Mouse (Mus musculus): ENCODE measurements around the gene Mdm2. TPM values are rescaled to one million over a fixed set of nuclear protein-coding genes. Genes with fewer than 3 reads are reported as not detected.
"Not testable (repeated sequence)": the region's sequence is repeated elsewhere in the genome, so short reads cannot be mapped to it uniquely, and the experiment has no call there.

Mdm2 gene
- total and polyA plus RNA-seq, 3 experiments = 24.5 to 51.8 (median 50.1) TPM

DNA sequence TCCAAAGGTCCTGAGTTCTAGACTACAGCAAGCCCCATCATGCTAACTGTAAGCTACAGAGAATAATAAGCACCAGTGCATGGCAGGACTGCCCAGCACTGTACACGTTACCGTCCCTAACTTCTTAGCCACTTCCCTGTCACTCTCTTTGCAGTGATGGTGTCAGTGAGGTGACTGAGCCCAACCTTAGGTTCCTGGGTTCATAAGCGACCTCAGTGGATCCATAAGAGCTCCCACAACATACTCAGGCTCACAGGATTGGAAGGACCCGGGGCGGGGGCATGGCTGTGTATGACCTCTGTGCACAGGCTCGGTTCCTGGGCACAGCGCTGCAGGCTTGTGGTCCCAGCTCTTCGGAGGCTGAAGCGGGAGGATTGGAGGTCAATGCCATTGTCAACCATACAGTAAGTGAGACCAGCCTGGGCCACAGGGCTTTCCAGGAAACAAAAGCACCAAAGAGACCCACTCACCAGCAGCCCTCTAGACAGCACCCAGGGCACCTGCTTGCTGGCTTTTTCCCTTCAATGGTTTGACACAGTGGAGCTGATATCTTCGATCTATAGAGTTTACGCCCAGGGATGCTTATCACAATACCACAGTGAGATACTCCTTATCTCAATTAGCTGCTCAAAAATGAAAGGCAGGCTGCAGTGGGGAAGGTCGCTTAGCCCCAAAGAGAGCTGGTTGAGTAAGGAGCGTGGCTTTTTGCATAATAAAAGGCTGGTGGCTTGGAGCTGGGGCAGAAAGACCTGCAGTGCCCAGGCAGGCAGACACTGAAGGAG, 27.8 kb upstream of the Mdm2 start:
- no peak overlapping the region for H3K9ac ChIP-seq (ENCODE audit: low read depth, low read length)
- no peak overlapping the region for H3K27ac ChIP-seq
- H3K36me3 ChIP-seq (ENCODE audit: control insufficient read depth, insufficient read depth, low read length) = no peaks in the 10 kb centered on the region
- no peaks in the 10 kb centered on the region for H3K4me1 ChIP-seq (ENCODE audit: control insufficient read depth, insufficient read depth, low read length)
- H3K4me3 ChIP-seq = no peak overlapping the region
- no peaks in the 10 kb centered on the region for H3K27me3 ChIP-seq (ENCODE audit: control insufficient read depth, insufficient read depth, low read length)
- WGBS = 92% methylated on average over 13 of the region's 13 CpGs
- TF ChIP-seq EP300 (IDR thresholded peaks at IDR 0.05; ENCODE audit: insufficient read depth, low read depth, low read length) (no peak), CTCF (IDR thresholded peaks at IDR 0.05) (no peak), POLR2A (IDR thresholded peaks at IDR 0.05; ENCODE audit: insufficient read depth, low read depth, low read length) (no peak)
- intact Hi-C loops (cut with DNase I) = no loop called here
- no peaks in the 10 kb centered on the region for H3K79me2 ChIP-seq (replicated peaks; ENCODE audit: control insufficient read depth, insufficient read depth, low read length)
- no peak for DNase-seq

DNA sequence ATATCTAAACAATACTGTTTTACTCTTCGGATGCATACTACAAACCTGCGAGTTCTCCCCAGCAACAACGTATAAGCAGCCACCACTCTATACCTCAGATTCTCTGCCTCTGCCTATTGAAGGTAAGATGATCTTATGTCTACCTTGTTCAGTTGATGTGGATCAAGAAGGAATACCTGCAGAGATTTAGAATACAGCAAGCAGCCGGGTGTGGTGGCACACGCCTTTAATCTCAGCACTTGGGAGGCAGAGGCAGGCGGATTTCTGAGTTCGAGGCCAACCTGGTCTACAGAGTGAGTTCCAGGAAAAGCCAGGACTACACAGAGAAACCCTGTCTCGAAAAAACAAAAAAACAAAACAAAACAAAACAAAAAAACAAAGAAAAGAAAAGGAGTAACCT, 26.9 kb upstream of the Mdm2 start:
- H3K27me3 ChIP-seq (ENCODE audit: control insufficient read depth, insufficient read depth, low read length); DNase-seq; H3K4me1 ChIP-seq (ENCODE audit: control insufficient read depth, insufficient read depth, low read length); H3K27ac ChIP-seq; H3K4me3 ChIP-seq; intact Hi-C loops (cut with DNase I); H3K79me2 ChIP-seq (replicated peaks; ENCODE audit: control insufficient read depth, insufficient read depth, low read length); H3K36me3 ChIP-seq (ENCODE audit: control insufficient read depth, insufficient read depth, low read length); H3K9ac ChIP-seq (ENCODE audit: low read depth, low read length): not testable (repeated sequence)
- 96% methylated on average over 8 of the region's 8 CpGs for WGBS

DNA sequence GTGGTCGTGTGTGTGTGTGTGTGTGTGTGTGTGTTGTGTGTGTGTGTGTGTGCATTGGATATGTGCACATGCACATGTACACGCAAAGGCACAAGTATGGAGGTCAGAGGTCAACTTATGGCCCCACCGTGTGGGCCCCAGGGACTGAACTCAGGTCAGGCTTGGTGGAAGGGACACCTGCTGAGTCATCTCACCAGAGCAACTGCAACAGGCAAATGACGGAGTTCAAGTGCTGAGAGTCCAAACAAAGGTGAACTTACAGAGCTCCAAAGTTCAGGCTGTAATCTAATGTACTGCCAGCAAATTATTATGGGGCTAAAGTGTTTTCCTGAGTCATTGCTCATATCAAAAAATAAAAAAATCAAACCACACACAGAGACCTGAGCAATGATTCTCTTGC, 26.5 kb upstream of the Mdm2 start:
- H3K27me3 ChIP-seq (ENCODE audit: control insufficient read depth, insufficient read depth, low read length) = no peaks in the 10 kb centered on the region
- no peak overlapping the region for H3K4me3 ChIP-seq
- H3K4me1 ChIP-seq (ENCODE audit: control insufficient read depth, insufficient read depth, low read length) = no peaks in the 10 kb centered on the region
- intact Hi-C loops (cut with DNase I) = no loop called here
- H3K27ac ChIP-seq = no peak overlapping the region
- no peak overlapping the region for H3K9ac ChIP-seq (ENCODE audit: low read depth, low read length)
- no peak for DNase-seq
- H3K79me2 ChIP-seq (replicated peaks; ENCODE audit: control insufficient read depth, insufficient read depth, low read length) = no peaks in the 10 kb centered on the region
- TF ChIP-seq EP300 (IDR thresholded peaks at IDR 0.05; ENCODE audit: insufficient read depth, low read depth, low read length) = no peak
- TF ChIP-seq CTCF (IDR thresholded peaks at IDR 0.05) = no peak
- TF ChIP-seq POLR2A (IDR thresholded peaks at IDR 0.05; ENCODE audit: insufficient read depth, low read depth, low read length) = no peak
- H3K36me3 ChIP-seq (ENCODE audit: control insufficient read depth, insufficient read depth, low read length) = no peaks in the 10 kb centered on the region
- 83% methylated on average over 4 of the region's 4 CpGs for WGBS

DNA sequence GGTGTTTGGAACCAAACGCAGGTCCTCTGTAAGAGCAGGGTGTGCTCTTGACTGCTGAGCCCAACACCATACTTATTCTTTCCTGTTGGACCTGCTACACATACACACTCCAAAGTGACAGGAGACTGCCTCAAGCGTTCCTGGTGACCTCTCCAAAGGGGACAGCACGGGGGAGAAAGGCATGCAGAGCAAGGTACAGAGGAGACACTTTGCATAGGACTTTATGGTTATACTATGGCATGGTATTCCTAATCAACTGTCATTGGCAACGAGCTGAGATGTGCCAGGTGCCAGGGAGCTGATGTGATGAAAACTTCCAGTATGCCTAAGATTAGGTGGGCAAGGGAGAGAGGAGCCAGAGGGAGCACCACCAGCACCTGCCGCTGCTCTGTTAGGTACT, 26.0 kb upstream of the Mdm2 start:
- Histone ChIP-seq H3K4me1 (ENCODE audit: control insufficient read depth, insufficient read depth, low read length) (no peaks in the 10 kb centered on the region), H3K79me2 (replicated peaks; ENCODE audit: control insufficient read depth, insufficient read depth, low read length) (no peaks in the 10 kb centered on the region), H3K27ac (no peak overlapping the region), H3K36me3 (ENCODE audit: control insufficient read depth, insufficient read depth, low read length) (no peaks in the 10 kb centered on the region), H3K4me3 (no peak overlapping the region), H3K27me3 (ENCODE audit: control insufficient read depth, insufficient read depth, low read length) (no peaks in the 10 kb centered on the region), H3K9ac (ENCODE audit: low read depth, low read length) (no peak overlapping the region)
- 81% methylated on average over 5 of the region's 5 CpGs for WGBS
- intact Hi-C loops (cut with DNase I) = no loop called here
- no peak for TF ChIP-seq CTCF (IDR thresholded peaks at IDR 0.05)
- DNase-seq = no peak

DNA sequence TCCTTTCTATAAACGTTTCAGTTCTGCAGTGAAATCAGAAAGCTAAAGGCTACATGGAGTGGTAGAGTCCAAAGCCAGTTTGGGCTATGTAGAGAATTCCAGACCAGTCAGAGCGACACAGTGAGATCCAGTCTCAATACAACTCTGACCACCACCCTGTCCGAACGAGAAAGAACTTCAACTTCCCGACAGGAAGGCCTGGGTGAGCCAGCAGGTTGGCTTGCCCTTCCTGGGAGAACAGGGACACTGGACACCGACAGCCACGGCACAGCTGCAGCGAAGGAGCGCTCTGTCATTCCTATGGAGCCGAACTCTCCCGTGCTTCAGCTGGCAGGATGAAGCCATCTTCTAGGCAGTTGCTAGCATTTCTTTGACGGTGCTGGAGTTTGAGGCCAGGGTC, 24.8 kb upstream of the Mdm2 start:
- H3K27ac ChIP-seq; H3K27me3 ChIP-seq (ENCODE audit: control insufficient read depth, insufficient read depth, low read length); H3K4me3 ChIP-seq; DNase-seq; H3K79me2 ChIP-seq (replicated peaks; ENCODE audit: control insufficient read depth, insufficient read depth, low read length); intact Hi-C loops (cut with DNase I); H3K9ac ChIP-seq (ENCODE audit: low read depth, low read length); H3K4me1 ChIP-seq (ENCODE audit: control insufficient read depth, insufficient read depth, low read length); H3K36me3 ChIP-seq (ENCODE audit: control insufficient read depth, insufficient read depth, low read length): not testable (repeated sequence)
- 68% methylated on average over 12 of the region's 12 CpGs for WGBS

DNA sequence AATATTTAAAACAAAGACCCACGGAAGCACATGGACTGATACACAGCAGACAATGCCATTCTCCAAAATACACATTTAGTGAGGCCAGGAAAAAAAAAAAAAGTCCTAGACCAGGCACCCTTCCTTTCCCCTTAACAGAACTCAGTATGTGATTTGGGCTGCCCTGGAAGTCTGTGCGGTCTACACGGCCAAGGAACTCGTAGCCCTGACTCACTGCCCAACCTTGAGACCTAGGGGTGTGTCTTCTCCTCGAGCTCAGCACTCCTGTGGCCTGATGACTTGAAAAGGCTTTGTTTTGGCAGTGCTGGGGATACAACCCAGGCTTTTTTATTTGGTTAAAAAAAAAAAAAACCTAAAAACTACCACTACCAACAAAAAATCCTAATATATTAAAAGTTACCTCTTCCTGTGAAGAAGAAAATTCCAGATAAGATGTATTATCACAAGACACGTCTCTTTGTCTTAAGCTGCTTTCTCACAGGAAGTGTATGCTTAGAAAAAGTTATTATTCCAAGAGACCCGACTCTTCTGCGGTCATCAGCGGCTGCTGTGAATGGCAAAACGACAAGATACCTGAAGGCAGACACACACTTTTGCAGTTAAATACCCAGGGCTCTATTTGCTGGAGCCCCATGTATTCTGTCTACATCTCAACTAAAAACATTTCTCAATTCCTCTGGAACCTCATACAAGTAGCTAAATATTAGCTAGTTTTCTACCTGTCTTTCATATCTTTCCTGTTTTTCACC, 23.7 kb upstream of the Mdm2 start:
- 58% methylated on average over 10 of the region's 10 CpGs for WGBS
- not testable (repeated sequence) for H3K79me2 ChIP-seq (replicated peaks; ENCODE audit: control insufficient read depth, insufficient read depth, low read length); H3K27ac ChIP-seq; H3K4me3 ChIP-seq; H3K27me3 ChIP-seq (ENCODE audit: control insufficient read depth, insufficient read depth, low read length); H3K4me1 ChIP-seq (ENCODE audit: control insufficient read depth, insufficient read depth, low read length); DNase-seq; H3K9ac ChIP-seq (ENCODE audit: low read depth, low read length); H3K36me3 ChIP-seq (ENCODE audit: control insufficient read depth, insufficient read depth, low read length)
- intact Hi-C loops (cut with DNase I) = loop anchor here (5.0 kb wide), 1 partner anchor 378 kb away; no protein-coding TSS in a partner anchor

DNA sequence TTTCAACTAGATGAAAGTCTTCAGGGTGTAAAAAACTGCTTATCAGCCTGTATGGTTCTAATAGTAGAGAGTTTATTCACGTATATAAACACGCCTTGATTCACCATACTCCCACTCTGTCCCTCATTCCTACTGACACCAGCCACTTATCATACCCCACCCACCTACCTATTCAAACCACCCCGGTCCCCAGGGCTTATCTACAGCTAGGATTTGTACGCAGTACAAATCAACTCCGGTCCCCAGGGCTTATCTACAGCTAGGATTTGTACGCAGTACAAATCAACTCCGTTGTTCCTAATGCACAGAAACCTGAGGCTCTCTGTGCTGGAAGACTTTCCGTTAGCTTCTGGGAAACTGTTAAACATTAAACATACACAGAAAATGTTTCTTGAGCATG, 23.1 kb upstream of the Mdm2 start:
- intact Hi-C loops (cut with DNase I) = loop anchor here (5.0 kb wide), 1 partner anchor 379 kb away; no protein-coding TSS in a partner anchor
- H3K27ac ChIP-seq; H3K36me3 ChIP-seq (ENCODE audit: control insufficient read depth, insufficient read depth, low read length); H3K27me3 ChIP-seq (ENCODE audit: control insufficient read depth, insufficient read depth, low read length); H3K4me1 ChIP-seq (ENCODE audit: control insufficient read depth, insufficient read depth, low read length); H3K79me2 ChIP-seq (replicated peaks; ENCODE audit: control insufficient read depth, insufficient read depth, low read length); H3K9ac ChIP-seq (ENCODE audit: low read depth, low read length); DNase-seq; H3K4me3 ChIP-seq: not testable (repeated sequence)
- 54% methylated on average over 8 of the region's 8 CpGs for WGBS
